Mouse (Mus musculus): ENCODE results near the gene Bcl11b. TPM values are rescaled to one million over a fixed set of nuclear protein-coding genes. Genes with fewer than 3 reads are reported as not detected.

Gene Bcl11b
- polyA plus RNA-seq, 1 experiment from 2014 or later: 38.4 TPM

- ATAC-seq (ENCODE audit: low FRiP score, low TSS enrichment) (no peak), DNase-seq (no peak)
- Histone ChIP-seq H3K4me2 (ENCODE audit: low read length) (no peak overlapping the region), H3K9me3 (ENCODE audit: control insufficient read depth, low read length) (peaks cover 4% of the 10 kb centered on the region; the same call in 1 of the 2 replicates), H3K27me3 (ENCODE audit: control insufficient read depth, insufficient read depth, low read length) (no peaks in the 10 kb centered on the region), H3K4me3 (replicated peaks; ENCODE audit: low read depth, low read length) (no peak overlapping the region), H3K9ac (replicated peaks; ENCODE audit: low read length) (no peak overlapping the region), H3K4me1 (ENCODE audit: control insufficient read depth, insufficient read depth, low read length) (no peaks in the 10 kb centered on the region), H3K36me3 (ENCODE audit: control insufficient read depth, insufficient read depth, low read length) (no peaks in the 10 kb centered on the region), H3K27ac (replicated peaks; ENCODE audit: low read depth, low read length) (no peak overlapping the region)
- WGBS: 92% methylated on average over 3 of the region's 3 CpGs
Measured at GRCm38 (mm10) chr12:107905333-107905732, 98.1 kb downstream of the Bcl11b start.

- ATAC-seq (ENCODE audit: low FRiP score, low TSS enrichment) (no peak), DNase-seq (no peak)
- Histone ChIP-seq H3K27ac (replicated peaks; ENCODE audit: low read depth, low read length) (no peak overlapping the region), H3K9ac (replicated peaks; ENCODE audit: low read length) (no peak overlapping the region), H3K4me1 (ENCODE audit: control insufficient read depth, insufficient read depth, low read length) (no peaks in the 10 kb centered on the region), H3K27me3 (ENCODE audit: control insufficient read depth, insufficient read depth, low read length) (no peaks in the 10 kb centered on the region), H3K4me2 (ENCODE audit: low read length) (no peak overlapping the region), H3K9me3 (ENCODE audit: control insufficient read depth, low read length) (peaks cover 4% of the 10 kb centered on the region; the same call in 1 of the 2 replicates), H3K36me3 (ENCODE audit: control insufficient read depth, insufficient read depth, low read length) (no peaks in the 10 kb centered on the region), H3K4me3 (replicated peaks; ENCODE audit: low read depth, low read length) (no peak overlapping the region)
- 80% methylated on average over 11 of the region's 11 CpGs for WGBS
Measured at GRCm38 (mm10) chr12:107904457-107904856, 98.9 kb downstream of the Bcl11b start.

DNA sequence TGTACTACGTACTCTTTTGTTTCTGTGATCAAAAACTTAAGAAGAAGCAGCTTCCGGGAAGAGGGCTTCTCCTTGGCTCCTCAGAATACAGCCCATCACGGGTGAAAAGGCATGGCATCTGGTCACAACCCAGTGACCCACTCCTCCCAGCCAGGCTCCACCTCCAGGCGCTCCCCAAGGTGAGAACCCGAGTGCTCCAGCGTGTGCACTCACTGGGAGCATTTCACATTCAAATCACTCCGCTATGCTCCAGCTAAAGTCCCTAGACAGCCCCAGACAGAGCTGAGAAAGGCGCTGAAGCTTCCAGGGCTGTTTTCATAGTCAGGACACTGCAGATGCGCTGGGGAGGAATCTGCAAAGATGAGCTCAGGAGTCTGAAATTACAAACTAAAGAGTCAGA lies 99.5 kb downstream of the Bcl11b start:
- ATAC-seq (ENCODE audit: low FRiP score, low TSS enrichment) (no peak), DNase-seq (peak; percentile 27)
- no peaks in the 10 kb centered on the region for H3K4me1 ChIP-seq (ENCODE audit: control insufficient read depth, insufficient read depth, low read length)
- H3K9ac ChIP-seq (replicated peaks; ENCODE audit: low read length): no peak overlapping the region
- 26% methylated on average over 9 of the region's 9 CpGs for WGBS
- H3K4me2 ChIP-seq (ENCODE audit: low read length): no peak overlapping the region
- 0 out of 2 replicates have a peak overlapping the region, but pooled peaks have one; percentile 45 for H3K27ac ChIP-seq (replicated peaks; ENCODE audit: low read depth, low read length)
- H3K9me3 ChIP-seq (ENCODE audit: control insufficient read depth, low read length): peaks cover 4% of the 10 kb centered on the region; the same call in 1 of the 2 replicates
- H3K36me3 ChIP-seq (ENCODE audit: control insufficient read depth, insufficient read depth, low read length): no peaks in the 10 kb centered on the region
- no peaks in the 10 kb centered on the region for H3K27me3 ChIP-seq (ENCODE audit: control insufficient read depth, insufficient read depth, low read length)
- no peak overlapping the region for H3K4me3 ChIP-seq (replicated peaks; ENCODE audit: low read depth, low read length)

- DNase-seq: no peak
Measured at GRCm38 (mm10) chr12:107891449-107891848, 112.0 kb downstream of the Bcl11b start.

DNA sequence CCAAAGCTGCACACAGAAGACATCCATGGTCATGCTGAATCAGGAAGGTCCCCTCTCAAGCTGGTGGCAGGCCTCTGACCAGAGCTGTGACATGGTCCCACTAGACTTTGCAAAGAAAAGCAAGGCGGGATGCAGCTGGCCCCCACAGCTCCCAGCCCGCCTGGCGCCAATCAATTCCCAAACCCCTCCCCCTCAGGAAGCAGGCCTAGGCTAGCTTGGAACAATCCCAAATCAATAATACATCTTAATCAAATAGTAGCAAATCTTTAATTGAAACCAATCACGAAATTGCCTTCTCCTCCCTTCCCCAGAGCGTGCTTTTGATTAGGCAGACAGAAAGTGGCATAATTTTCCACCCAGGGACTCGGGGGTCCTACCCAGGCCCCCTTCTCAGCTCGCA lies 113.1 kb downstream of the Bcl11b start:
- no peak for ATAC-seq (ENCODE audit: low FRiP score, low TSS enrichment)
- H3K4me1 ChIP-seq (ENCODE audit: control insufficient read depth, insufficient read depth, low read length): no peaks in the 10 kb centered on the region; the same call in 1 of the 2 replicates
- H3K27me3 ChIP-seq (ENCODE audit: control insufficient read depth, insufficient read depth, low read length): no peaks in the 10 kb centered on the region
- H3K4me2 ChIP-seq (ENCODE audit: low read length): no peak overlapping the region
- no peak for DNase-seq
- no peaks in the 10 kb centered on the region for H3K9me3 ChIP-seq (ENCODE audit: control insufficient read depth, low read length)
- no peaks in the 10 kb centered on the region for H3K36me3 ChIP-seq (ENCODE audit: control insufficient read depth, insufficient read depth, low read length)
- WGBS: 84% methylated on average over 7 of the region's 7 CpGs
- no peak overlapping the region for H3K27ac ChIP-seq (replicated peaks; ENCODE audit: low read depth, low read length)
- no peak overlapping the region for H3K4me3 ChIP-seq (replicated peaks; ENCODE audit: low read depth, low read length)
- H3K9ac ChIP-seq (replicated peaks; ENCODE audit: low read length): no peak overlapping the region

More at GRCm38 (mm10) chr12:107891449-107891848, 112.0 kb downstream of the Bcl11b start:
- no peak overlapping the region for H3K4me3 ChIP-seq (replicated peaks; ENCODE audit: low read depth, low read length)
- H3K27me3 ChIP-seq (ENCODE audit: control insufficient read depth, insufficient read depth, low read length): no peaks in the 10 kb centered on the region
- H3K9ac ChIP-seq (replicated peaks; ENCODE audit: low read length): no peak overlapping the region
- no peak overlapping the region for H3K4me2 ChIP-seq (ENCODE audit: low read length)
- 92% methylated on average over 3 of the region's 3 CpGs for WGBS
- no peak overlapping the region for H3K27ac ChIP-seq (replicated peaks; ENCODE audit: low read depth, low read length)
- no peaks in the 10 kb centered on the region for H3K9me3 ChIP-seq (ENCODE audit: control insufficient read depth, low read length)
- H3K4me1 ChIP-seq (ENCODE audit: control insufficient read depth, insufficient read depth, low read length): no peaks in the 10 kb centered on the region; the same call in 1 of the 2 replicates
- no peak for ATAC-seq (ENCODE audit: low FRiP score, low TSS enrichment)
- no peaks in the 10 kb centered on the region for H3K36me3 ChIP-seq (ENCODE audit: control insufficient read depth, insufficient read depth, low read length)

GRCm38 (mm10) chr12:107889841-107890240 lies 113.6 kb downstream of the Bcl11b start:
- H3K36me3 ChIP-seq (ENCODE audit: control insufficient read depth, insufficient read depth, low read length): no peaks in the 10 kb centered on the region
- DNase-seq: no peak

DNA sequence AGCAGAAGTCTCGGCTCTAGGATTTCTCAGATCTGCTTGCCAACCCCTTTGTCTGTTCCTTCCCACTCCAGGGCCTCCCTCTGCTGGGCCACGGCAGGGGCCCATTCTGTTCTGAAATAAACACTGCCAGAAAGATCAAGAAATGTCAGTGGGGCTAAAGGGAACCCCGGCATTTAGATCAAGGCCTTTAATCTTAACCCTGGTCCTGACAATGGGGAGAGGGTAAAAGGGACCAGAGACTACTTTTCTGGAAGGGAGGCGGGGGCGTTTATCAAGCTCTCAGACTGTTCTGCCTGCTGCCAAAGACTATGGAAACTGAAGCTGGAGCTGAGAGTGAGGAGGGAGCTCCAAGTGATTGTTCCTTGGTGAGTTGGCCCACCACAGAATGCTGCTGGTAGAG lies 114.8 kb downstream of the Bcl11b start:
- H3K9ac ChIP-seq (replicated peaks; ENCODE audit: low read length): no peak overlapping the region
- no peaks in the 10 kb centered on the region for H3K36me3 ChIP-seq (ENCODE audit: control insufficient read depth, insufficient read depth, low read length)
- 26% methylated on average over 5 of the region's 5 CpGs for WGBS
- no peak overlapping the region for H3K27ac ChIP-seq (replicated peaks; ENCODE audit: low read depth, low read length)
- H3K4me3 ChIP-seq (replicated peaks; ENCODE audit: low read depth, low read length): no peak overlapping the region
- no peaks in the 10 kb centered on the region for H3K27me3 ChIP-seq (ENCODE audit: control insufficient read depth, insufficient read depth, low read length)
- no peak overlapping the region for H3K4me2 ChIP-seq (ENCODE audit: low read length)
- no peak for DNase-seq
- no peak for ATAC-seq (ENCODE audit: low FRiP score, low TSS enrichment)
- no peaks in the 10 kb centered on the region; the same call in 1 of the 2 replicates for H3K4me1 ChIP-seq (ENCODE audit: control insufficient read depth, insufficient read depth, low read length)
- H3K9me3 ChIP-seq (ENCODE audit: control insufficient read depth, low read length): no peaks in the 10 kb centered on the region

More at GRCm38 (mm10) chr12:107889841-107890240, 113.6 kb downstream of the Bcl11b start:
- no peak overlapping the region for H3K27ac ChIP-seq (replicated peaks; ENCODE audit: low read depth, low read length)
- no peaks in the 10 kb centered on the region for H3K27me3 ChIP-seq (ENCODE audit: control insufficient read depth, insufficient read depth, low read length)
- H3K4me3 ChIP-seq (replicated peaks; ENCODE audit: low read depth, low read length): no peak overlapping the region
- H3K9me3 ChIP-seq (ENCODE audit: control insufficient read depth, low read length): no peaks in the 10 kb centered on the region
- no peak overlapping the region for H3K9ac ChIP-seq (replicated peaks; ENCODE audit: low read length)
- H3K4me2 ChIP-seq (ENCODE audit: low read length): no peak overlapping the region
- whole genome bisulfite sequencing: 58% methylated on average over 10 of the region's 10 CpGs
- ATAC-seq (ENCODE audit: low FRiP score, low TSS enrichment): no peak
- H3K4me1 ChIP-seq (ENCODE audit: control insufficient read depth, insufficient read depth, low read length): no peaks in the 10 kb centered on the region; the same call in 1 of the 2 replicates

DNA sequence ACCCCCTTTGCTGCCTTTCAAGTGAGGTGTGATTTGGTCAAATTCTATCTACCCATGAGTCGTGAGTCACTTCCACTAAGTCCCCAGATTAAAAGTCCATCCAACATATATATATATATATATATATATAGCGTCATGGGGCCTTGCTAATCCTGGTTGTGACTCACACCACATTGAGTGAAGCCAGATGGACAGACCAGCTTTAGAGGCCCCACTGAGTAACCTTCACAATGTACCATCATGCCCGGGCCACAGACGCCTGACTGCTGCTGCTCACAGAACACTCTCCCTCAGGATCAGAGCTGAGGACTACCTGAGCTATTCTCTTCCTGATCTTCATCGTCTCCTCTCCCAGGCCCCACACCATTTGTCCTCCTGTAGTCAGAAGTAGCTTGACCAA lies 115.4 kb downstream of the Bcl11b start:
- Histone ChIP-seq H3K9ac (replicated peaks; ENCODE audit: low read length) (no peak overlapping the region), H3K27ac (replicated peaks; ENCODE audit: low read depth, low read length) (no peak overlapping the region), H3K36me3 (ENCODE audit: control insufficient read depth, insufficient read depth, low read length) (no peaks in the 10 kb centered on the region), H3K4me3 (replicated peaks; ENCODE audit: low read depth, low read length) (no peak overlapping the region), H3K4me1 (ENCODE audit: control insufficient read depth, insufficient read depth, low read length) (no peaks in the 10 kb centered on the region; the same call in 1 of the 2 replicates), H3K4me2 (ENCODE audit: low read length) (no peak overlapping the region), H3K27me3 (ENCODE audit: control insufficient read depth, insufficient read depth, low read length) (no peaks in the 10 kb centered on the region), H3K9me3 (ENCODE audit: control insufficient read depth, low read length) (no peaks in the 10 kb centered on the region)
- ATAC-seq (ENCODE audit: low FRiP score, low TSS enrichment) (no peak), DNase-seq (no peak)
- 84% methylated on average over 5 of the region's 5 CpGs for WGBS

DNA sequence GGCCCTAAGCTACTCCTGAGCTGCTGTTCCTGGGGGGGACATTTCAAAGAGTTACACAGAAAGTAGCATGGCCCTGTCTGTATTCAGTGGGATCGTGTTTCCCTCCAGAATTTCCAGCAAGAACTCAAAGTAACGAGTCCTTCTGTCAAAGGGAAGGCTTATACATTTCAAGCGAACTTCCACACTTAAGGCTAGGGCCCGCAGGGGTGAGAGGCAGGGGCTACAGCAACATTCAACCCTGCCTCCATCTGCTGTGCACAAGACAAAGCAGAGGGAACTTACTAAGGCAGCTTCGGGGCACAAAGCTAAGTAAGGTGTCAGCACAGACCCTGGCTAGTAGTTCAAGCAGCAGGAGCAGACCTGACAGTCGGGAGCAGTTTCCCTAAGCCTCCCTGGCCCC lies 115.8 kb downstream of the Bcl11b start:
- H3K27me3 ChIP-seq (ENCODE audit: control insufficient read depth, insufficient read depth, low read length): no peaks in the 10 kb centered on the region
- no peak overlapping the region for H3K9ac ChIP-seq (replicated peaks; ENCODE audit: low read length)
- no peak overlapping the region for H3K27ac ChIP-seq (replicated peaks; ENCODE audit: low read depth, low read length)
- no peak for ATAC-seq (ENCODE audit: low FRiP score, low TSS enrichment)
- DNase-seq: no peak
- H3K9me3 ChIP-seq (ENCODE audit: control insufficient read depth, low read length): no peaks in the 10 kb centered on the region
- H3K4me2 ChIP-seq (ENCODE audit: low read length): no peak overlapping the region
- H3K36me3 ChIP-seq (ENCODE audit: control insufficient read depth, insufficient read depth, low read length): no peaks in the 10 kb centered on the region
- no peak overlapping the region for H3K4me3 ChIP-seq (replicated peaks; ENCODE audit: low read depth, low read length)
- WGBS: 58% methylated on average over 6 of the region's 6 CpGs
- H3K4me1 ChIP-seq (ENCODE audit: control insufficient read depth, insufficient read depth, low read length): no peaks in the 10 kb centered on the region; the same call in 1 of the 2 replicates

Data from midbrain, embryonic 14.5 days (tissue).